Mouse (Mus musculus) E14TG2a.4 (cell line): ENCODE results near the gene Ubash3a.

Source experiments
- H3K27me3 ChIP-seq: 2 replicates; pipeline ENCODE4 v1.6.1; 2014; ENCODE audit warnings: low read length, control low read depth; ENCODE audit not compliant: insufficient read depth
- H3K36me3 ChIP-seq: 2 replicates; pipeline ENCODE4 v1.6.1; 2014; ENCODE audit warnings: low read length, control low read depth; ENCODE audit not compliant: insufficient read depth
- H3K4me1 ChIP-seq: replicated peaks from 2 replicates; pipeline ENCODE4 v1.6.1; 2014; ENCODE audit warnings: low read depth, low read length, control low read depth
- H3K4me3 ChIP-seq: replicated peaks from 2 replicates; pipeline ENCODE4 v1.5.1; 2014; ENCODE audit warnings: mild to moderate bottlenecking, low read length
- H3K9me3 ChIP-seq: 2 replicates; pipeline ENCODE4 v1.6.1; 2014; ENCODE audit warnings: low read length, control low read depth
- CTCF ChIP-seq: conservative IDR thresholded peaks from 2 replicates; pipeline ENCODE4 v1.5.1; 2014; ENCODE audit warnings: low read length
- NANOG ChIP-seq: IDR thresholded peaks from 2 replicates; pipeline ENCODE4 v1.6.1; 2014; ENCODE audit warnings: borderline replicate concordance, low read length, mixed read lengths
- POU5F1 ChIP-seq: IDR thresholded peaks from 2 replicates; pipeline ENCODE4 v1.6.1; 2014; ENCODE audit warnings: low read length, borderline replicate concordance

Gene Ubash3a

DNA sequence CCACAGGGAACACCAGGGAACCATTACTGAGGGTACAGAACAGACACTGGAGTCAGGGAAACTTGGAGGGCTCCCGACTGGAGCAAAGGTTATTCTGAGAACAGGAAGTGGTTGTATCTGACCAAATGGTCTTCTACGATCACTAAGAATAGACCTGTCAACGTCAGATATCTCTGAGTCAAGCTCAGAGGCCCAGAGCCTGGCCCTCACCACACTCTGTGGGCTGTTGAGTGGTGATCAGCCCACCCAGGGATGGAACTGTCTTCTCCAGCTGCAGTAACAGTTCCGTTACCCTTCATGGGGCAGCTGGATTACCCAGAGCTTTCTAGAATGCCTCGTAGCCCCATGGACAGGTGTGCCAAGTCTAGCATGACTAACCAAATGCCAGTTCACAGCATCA is 37.6 kb downstream of the Ubash3a start:
- Histone ChIP-seq H3K36me3 (peaks cover 27% of the 10 kb centered on the region), H3K9me3 (peaks cover 9% of the 10 kb centered on the region), H3K4me1 (peaks cover 21% of the 10 kb centered on the region), H3K4me3 (no peak overlapping the region), H3K27me3 (no peaks in the 10 kb centered on the region)
- TF ChIP-seq POU5F1 (no peak), NANOG (no peak), CTCF (no peak)

GRCm38 (mm10) chr17:31247144-31247543 is 39.5 kb downstream of the Ubash3a start:
- Histone ChIP-seq H3K36me3 (peaks cover 17% of the 10 kb centered on the region), H3K4me1 (peaks cover 31% of the 10 kb centered on the region), H3K4me3 (peak overlapping the region; percentile 80), H3K27me3 (no peaks in the 10 kb centered on the region), H3K9me3 (peaks cover 9% of the 10 kb centered on the region)
- no peak for TF ChIP-seq POU5F1
- TF ChIP-seq NANOG: 0 out of 2 replicates have a peak, but pooled peaks have one; percentile 4
- no peak for TF ChIP-seq CTCF

DNA sequence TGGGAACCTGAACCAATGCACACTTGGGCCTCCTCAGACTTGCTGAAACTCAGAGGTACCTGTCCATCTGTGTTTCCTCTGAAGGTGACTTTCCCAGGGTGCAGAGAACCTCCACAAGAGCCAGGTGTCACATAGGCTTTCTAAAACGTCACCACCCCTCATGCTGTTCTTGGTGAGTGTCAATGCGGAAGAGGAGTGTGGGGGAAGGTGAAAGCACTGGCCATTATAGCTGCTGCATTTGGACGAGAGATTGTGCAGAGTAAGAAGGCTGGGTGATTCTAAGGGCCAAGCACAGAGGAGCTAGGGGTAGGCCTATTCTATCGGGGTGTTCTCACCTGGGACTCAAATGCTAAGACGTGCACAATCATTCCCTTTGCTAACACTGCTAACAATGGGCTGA is 46.3 kb downstream of the Ubash3a start:
- TF ChIP-seq CTCF: no peak
- TF ChIP-seq POU5F1: no peak
- TF ChIP-seq NANOG: no peak
- Histone ChIP-seq H3K36me3 (peaks cover 17% of the 10 kb centered on the region; the same call in 1 of the 2 replicates), H3K4me3 (peak overlapping the region; percentile 48), H3K9me3 (peaks cover 10% of the 10 kb centered on the region), H3K4me1 (peaks cover 49% of the 10 kb centered on the region), H3K27me3 (no peaks in the 10 kb centered on the region)

DNA sequence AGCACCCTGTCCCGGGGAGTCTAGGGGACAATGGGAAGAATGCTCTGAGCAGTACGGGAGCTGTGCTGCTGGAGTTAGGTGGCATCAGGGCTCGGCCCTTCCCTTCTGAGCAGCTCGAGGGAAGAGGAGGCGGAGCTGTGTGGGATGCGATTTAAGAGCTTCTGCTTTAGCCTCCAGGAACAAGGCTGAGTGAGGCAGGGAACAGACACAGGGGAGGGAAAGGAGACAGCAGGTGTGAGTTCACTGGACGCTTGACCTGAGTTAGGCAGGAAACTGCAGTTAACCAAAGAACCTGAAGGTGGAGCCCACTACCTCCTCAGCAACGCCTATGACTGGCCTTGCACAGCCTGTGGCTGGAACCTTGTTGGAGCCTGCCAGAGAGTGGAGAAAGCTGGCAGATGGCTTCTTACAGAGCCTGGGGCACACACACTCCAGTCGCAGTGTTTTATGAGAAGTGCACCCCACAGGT is 46.8 kb downstream of the Ubash3a start:
- Histone ChIP-seq H3K9me3 (peaks cover 10% of the 10 kb centered on the region), H3K36me3 (peaks cover 17% of the 10 kb centered on the region; the same call in 1 of the 2 replicates), H3K4me3 (peak overlapping the region; percentile 48), H3K4me1 (peaks cover 54% of the 10 kb centered on the region), H3K27me3 (no peaks in the 10 kb centered on the region)
- TF ChIP-seq NANOG (no peak), CTCF (peak; percentile 72)

GRCm38 (mm10) chr17:31257149-31257548 is 49.5 kb downstream of the Ubash3a start:
- Histone ChIP-seq H3K9me3 (peaks cover 10% of the 10 kb centered on the region), H3K4me1 (peaks cover 65% of the 10 kb centered on the region), H3K27me3 (no peaks in the 10 kb centered on the region), H3K36me3 (peaks cover 10% of the 10 kb centered on the region; the same call in 1 of the 2 replicates), H3K4me3 (no peak overlapping the region)
- TF ChIP-seq NANOG: no peak
- TF ChIP-seq POU5F1: no peak
- TF ChIP-seq CTCF: no peak

DNA sequence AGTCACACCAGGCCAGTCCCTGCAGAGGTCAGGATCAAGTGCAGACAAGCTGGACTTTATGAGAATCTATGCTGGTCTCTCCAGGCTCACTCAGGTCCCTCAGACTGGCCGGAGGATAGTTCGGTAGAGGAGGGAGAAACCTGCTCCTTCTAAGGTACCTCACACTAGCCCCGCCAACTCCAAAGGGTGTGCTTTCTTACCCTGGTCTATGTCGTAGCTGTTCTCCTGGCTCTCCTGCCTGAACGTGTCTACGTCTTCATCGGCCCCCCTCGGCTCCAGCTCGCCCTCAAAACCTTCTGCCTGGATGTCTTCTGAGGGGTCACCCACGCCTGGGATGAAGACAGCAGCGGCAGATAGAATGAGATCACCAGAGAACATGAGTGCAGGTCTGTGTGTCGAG is 50.2 kb downstream of the Ubash3a start:
- Histone ChIP-seq H3K36me3 (peaks cover 10% of the 10 kb centered on the region; the same call in 1 of the 2 replicates), H3K9me3 (peaks cover 10% of the 10 kb centered on the region), H3K4me1 (peaks cover 63% of the 10 kb centered on the region), H3K27me3 (no peaks in the 10 kb centered on the region), H3K4me3 (no peak overlapping the region)
- TF ChIP-seq CTCF (no peak), NANOG (no peak), POU5F1 (no peak)

DNA sequence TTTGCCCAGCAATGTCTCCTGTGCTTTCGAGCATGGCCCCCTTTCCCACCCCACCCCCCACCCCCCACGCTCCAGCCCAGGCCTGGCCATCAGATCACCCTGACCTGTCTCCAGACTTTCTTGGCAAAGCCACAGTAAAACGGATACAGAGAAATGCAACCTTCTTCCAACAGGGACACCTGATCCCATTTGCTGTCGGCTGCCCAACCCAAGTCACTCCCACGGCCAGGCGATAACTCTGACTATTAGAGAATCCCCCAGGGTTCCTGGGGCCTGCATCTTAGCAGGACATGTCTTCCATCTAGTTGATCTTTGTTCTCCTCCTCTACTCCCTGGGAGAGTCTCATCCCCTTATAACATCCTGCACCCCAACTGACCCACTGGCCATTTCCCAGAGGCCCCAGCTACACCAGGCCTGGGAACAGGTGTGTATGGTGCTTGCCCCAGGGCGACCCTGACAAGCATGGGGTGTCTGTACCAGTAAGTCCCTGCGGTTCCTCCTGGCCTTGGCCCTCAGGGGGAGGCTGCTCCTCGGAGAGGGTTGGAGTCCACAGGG is 50.7 kb downstream of the Ubash3a start:
- peaks cover 10% of the 10 kb centered on the region for H3K9me3 ChIP-seq
- H3K4me1 ChIP-seq: peaks cover 66% of the 10 kb centered on the region
- TF ChIP-seq CTCF (no peak), NANOG (no peak), POU5F1 (no peak)

DNA sequence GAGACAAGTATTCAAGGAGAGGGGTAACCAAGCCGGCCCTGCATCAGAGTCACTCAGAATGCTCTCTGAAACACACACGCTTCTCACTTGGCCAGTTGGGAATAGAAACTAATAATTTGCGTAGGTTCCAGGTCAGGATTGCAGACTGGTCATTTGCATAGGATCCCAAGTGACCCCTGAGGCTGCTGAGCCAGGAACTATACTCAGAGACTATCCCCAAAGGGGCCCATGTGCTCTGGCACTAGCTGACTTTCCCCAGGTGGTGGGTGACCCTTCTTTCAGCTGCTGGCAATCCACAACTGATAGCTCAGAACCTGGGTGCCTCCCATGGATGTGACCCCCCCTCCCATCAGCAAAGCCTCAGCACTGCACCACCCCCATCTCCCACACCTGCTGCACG is 51.5 kb downstream of the Ubash3a start:
- Histone ChIP-seq H3K9me3 (peaks cover 10% of the 10 kb centered on the region), H3K36me3 (peaks cover 10% of the 10 kb centered on the region; the same call in 1 of the 2 replicates), H3K27me3 (no peaks in the 10 kb centered on the region), H3K4me3 (no peak overlapping the region), H3K4me1 (peaks cover 66% of the 10 kb centered on the region)
- TF ChIP-seq CTCF: no peak
- TF ChIP-seq POU5F1: no peak
- TF ChIP-seq NANOG: no peak

More for the DNA sequence above, 50.7 kb downstream of the Ubash3a start:
- no peak overlapping the region for H3K4me3 ChIP-seq
- peaks cover 10% of the 10 kb centered on the region; the same call in 1 of the 2 replicates for H3K36me3 ChIP-seq
- no peaks in the 10 kb centered on the region for H3K27me3 ChIP-seq
